Mouse (Mus musculus): ENCODE data around the gene Hist1h1d. TPM values are rescaled to one million over a fixed set of nuclear protein-coding genes. Genes with fewer than 3 reads are reported as not detected.

Gene Hist1h1d
- 29.5 and 42.3 TPM in 2 replicates for total RNA-seq (2014; fragmentation: Nextera tagmentation)
- 81.4 and 84.0 TPM in 2 replicates for total RNA-seq (2017)

- no peak for ATAC-seq (replicated peaks; ENCODE audit: low FRiP score, low TSS enrichment, poor library complexity, severe bottlenecking)
Measured at GRCm38 (mm10) chr13:23552962-23553361, at the start of gene Hist1h1d. Gene Hist1h1d (plus strand): TSS chr13:23553262.

- ATAC-seq (replicated peaks; ENCODE audit: low FRiP score, low TSS enrichment, poor library complexity, severe bottlenecking), result peak; percentile 41; the same call in 1 of the 2 replicates
Measured at GRCm38 (mm10) chr13:23503797-23504196, 49.3 kb upstream of the Hist1h1d start.

GRCm38 (mm10) chr13:23505662-23506345 lies 47.3 kb upstream of the Hist1h1d start:
- ATAC-seq (replicated peaks; ENCODE audit: low FRiP score, low TSS enrichment, poor library complexity, severe bottlenecking), result peak; percentile 17; the same call in 1 of the 2 replicates

DNA sequence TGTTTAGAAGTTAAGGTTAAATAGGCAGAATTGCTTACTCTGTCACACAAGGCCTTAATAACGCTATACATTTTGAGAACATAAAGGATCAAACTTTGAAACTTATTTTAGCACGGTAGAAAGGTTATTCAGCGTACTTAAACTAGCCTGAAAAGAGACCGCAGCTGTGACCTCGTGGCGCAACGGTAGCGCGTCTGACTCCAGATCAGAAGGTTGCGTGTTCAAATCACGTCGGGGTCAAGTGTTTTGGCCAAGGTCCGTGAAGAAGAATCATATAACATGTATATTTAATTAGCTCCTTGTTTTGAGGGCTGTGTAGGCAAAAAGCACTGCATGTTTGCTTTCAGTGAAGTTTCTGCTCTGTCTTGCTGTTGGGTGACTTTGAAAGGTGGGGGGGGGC lies 46.7 kb upstream of the Hist1h1d start:
- ATAC-seq (replicated peaks; ENCODE audit: low FRiP score, low TSS enrichment, poor library complexity, severe bottlenecking), result no peak

DNA sequence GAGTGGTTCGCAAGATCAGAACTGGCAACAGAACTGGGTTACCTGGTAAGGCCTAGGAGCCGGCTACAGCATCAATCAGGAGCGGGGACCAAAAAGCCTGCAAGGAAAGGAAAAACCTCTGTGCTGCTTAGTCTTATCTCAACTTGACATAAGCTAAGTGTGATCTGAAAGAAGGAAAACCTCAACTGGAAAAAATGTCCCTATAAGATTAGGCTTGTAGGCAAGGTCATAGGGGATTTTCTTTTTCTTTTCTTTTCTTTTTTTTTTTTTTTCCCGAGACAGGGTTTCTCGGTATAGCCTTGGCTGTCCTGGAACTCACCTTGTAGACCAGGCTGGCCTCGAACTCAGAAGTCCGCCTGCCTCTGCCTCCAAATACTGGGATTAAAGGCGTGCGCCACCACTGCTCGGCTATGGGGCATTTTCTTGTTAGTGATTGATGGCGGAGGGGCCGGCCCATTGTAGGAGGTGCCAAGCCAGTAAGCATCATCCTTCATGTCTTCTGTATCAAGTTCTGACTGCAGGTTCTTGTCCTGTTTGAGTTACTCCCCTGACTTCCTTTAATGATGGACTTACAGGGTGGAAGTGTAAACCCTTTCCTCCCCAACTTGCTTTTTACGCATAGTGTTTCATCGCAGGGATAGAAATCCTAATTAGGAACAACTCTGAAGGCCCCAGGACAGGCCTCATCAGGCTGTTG lies 46.1 kb upstream of the Hist1h1d start:
- ATAC-seq (replicated peaks; ENCODE audit: low FRiP score, low TSS enrichment, poor library complexity, severe bottlenecking), result peak; percentile 52; the same call in 1 of the 2 replicates

DNA sequence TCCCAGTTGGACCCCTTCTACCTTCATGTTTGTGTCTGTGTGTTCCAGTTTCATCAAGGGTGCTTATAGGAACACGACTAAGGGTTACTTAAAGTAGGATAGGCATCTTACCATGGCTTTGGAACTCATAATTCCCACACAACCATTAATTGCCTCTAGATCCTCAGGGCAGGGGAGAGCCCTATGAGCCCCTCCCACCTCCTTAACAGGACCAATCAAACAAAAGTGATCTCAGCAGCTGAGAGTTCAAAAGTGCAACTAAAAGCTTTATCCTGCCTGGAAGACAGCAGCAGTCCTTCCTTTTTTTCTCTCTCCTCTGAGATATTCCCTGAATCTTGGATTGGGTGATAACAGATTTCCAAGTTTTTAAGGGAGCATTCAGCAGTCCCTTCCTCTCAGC lies 42.9 kb upstream of the Hist1h1d start:
- no peak for ATAC-seq (replicated peaks; ENCODE audit: low FRiP score, low TSS enrichment, poor library complexity, severe bottlenecking)

GRCm38 (mm10) chr13:23513517-23513916 lies 39.5 kb upstream of the Hist1h1d start:
- no peak for ATAC-seq (replicated peaks; ENCODE audit: low FRiP score, low TSS enrichment, poor library complexity, severe bottlenecking)

DNA sequence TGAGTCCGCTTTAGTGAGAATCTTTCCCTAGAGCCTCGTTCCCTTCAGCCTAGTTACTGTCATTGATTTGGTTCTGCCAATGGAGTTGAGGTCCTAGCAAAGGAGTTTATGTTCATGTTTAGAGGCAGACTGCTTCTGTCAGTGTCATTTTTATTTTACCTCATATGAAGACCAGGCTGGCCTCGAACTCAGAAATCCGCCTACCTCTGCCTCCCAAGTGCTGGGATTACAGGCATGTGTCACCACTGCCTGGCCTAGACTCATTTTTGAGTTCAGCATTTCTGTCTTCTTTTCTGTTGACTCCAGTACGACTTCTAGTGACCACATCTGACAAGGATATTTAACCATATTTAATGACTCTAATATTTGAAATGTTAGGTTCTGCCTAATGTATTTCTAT lies 37.8 kb upstream of the Hist1h1d start:
- ATAC-seq (replicated peaks; ENCODE audit: low FRiP score, low TSS enrichment, poor library complexity, severe bottlenecking), result no peak

- no peak for ATAC-seq (replicated peaks; ENCODE audit: low FRiP score, low TSS enrichment, poor library complexity, severe bottlenecking)
Measured at GRCm38 (mm10) chr13:23515826-23516620, 37.0 kb upstream of the Hist1h1d start.

- ATAC-seq (replicated peaks; ENCODE audit: low FRiP score, low TSS enrichment, poor library complexity, severe bottlenecking), result 0 out of 2 replicates have a peak, but pooled peaks have one; percentile 32
Measured at GRCm38 (mm10) chr13:23516822-23517602, 36.0 kb upstream of the Hist1h1d start.

- peak; percentile 27 for ATAC-seq (replicated peaks; ENCODE audit: low FRiP score, low TSS enrichment, poor library complexity, severe bottlenecking)
Measured at GRCm38 (mm10) chr13:23517603-23518294, 35.3 kb upstream of the Hist1h1d start.

DNA sequence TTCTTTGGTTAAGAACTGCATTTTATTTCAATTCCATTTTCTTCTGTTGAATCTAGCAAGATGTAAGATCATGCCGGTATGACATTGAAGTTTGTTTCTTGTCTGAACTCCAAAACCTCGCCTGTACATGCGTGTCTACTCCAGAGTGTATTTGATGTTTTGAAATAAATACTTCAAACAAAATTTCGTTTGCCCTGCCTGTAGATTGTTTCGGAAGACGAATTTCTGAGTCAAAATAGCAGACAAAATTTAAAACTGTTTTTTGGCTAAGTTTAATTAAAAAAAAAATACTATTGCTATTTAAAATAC lies 34.8 kb upstream of the Hist1h1d start:
- no peak; the same call in 1 of the 2 replicates for ATAC-seq (replicated peaks; ENCODE audit: low FRiP score, low TSS enrichment, poor library complexity, severe bottlenecking)

DNA sequence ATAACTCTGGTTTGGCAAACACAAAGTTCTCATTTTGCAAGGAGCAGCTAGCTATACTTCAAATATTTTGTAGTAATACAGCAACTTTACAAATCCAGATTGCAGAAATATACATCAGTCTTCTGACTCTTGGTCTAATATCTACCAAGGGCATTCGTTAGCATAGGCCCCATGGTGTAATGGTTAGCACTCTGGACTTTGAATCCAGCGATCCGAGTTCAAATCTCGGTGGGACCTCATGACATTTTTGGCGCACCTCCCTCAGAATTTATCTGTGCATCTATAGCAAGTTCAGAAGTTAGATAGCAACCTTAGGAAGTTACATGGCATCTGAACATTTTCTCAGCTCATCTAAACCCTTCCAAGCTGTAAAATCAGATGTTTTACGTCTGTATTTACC lies 34.2 kb upstream of the Hist1h1d start:
- ATAC-seq (replicated peaks; ENCODE audit: low FRiP score, low TSS enrichment, poor library complexity, severe bottlenecking), result peak; percentile 39

DNA sequence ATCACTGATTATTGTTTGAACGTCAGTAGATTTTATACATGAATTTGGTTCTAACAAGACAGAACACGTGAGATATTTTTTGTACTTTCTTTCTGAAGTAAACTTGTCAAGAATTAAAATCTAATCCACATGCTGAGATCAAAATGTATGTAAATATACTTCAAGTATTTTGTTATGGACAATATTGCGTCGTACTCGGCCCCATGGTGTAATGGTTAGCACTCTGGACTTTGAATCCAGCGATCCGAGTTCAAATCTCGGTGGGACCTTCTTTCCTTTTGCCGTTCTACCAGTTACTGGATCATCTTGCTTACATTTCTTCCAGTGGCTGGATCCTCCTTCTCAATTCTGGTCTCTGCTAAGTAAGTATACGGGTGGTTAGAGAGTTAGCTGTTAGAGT lies 33.6 kb upstream of the Hist1h1d start:
- peak; percentile 11 for ATAC-seq (replicated peaks; ENCODE audit: low FRiP score, low TSS enrichment, poor library complexity, severe bottlenecking)

DNA sequence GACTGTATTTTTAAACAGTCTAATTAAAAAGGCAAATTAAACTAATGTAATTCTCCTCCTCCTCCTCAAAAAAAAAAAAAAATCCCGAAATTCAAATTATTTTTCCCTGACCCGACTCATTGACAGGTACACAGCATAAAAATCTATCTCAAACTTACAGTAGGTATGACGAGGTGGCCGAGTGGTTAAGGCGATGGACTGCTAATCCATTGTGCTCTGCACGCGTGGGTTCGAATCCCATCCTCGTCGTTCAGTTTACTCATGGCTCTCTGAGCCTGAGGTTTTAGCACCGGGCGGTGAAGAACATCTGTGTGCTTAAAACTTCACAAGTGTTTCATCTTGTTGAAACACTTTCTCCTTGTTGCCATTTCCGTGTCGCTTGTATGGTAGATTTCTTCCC lies 31.4 kb upstream of the Hist1h1d start:
- ATAC-seq (replicated peaks; ENCODE audit: low FRiP score, low TSS enrichment, poor library complexity, severe bottlenecking), result peak; percentile 39

- no peak for ATAC-seq (replicated peaks; ENCODE audit: low FRiP score, low TSS enrichment, poor library complexity, severe bottlenecking)
Measured at GRCm38 (mm10) chr13:23523976-23524375, 29.1 kb upstream of the Hist1h1d start.

DNA sequence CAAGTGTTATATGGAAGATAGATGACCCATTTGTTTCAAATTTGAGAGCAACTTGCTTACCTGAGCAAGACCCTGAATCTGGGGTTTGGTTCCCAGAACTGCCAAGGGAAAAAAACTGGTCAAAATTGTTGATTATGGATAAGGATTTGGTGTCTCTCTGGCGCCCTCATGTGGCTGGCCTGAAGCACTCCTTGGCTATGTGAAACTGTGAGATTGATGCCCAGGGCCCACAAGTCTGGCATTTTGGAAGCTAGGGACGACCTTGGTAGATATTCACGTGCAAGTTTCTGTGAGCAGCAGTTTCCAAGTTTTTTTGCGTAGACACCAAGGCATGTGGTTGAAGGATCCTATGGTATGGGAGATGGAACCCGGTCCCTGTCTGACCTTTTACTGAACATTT lies 28.4 kb upstream of the Hist1h1d start:
- ATAC-seq (replicated peaks; ENCODE audit: low FRiP score, low TSS enrichment, poor library complexity, severe bottlenecking), result peak; percentile 41; the same call in 1 of the 2 replicates

DNA sequence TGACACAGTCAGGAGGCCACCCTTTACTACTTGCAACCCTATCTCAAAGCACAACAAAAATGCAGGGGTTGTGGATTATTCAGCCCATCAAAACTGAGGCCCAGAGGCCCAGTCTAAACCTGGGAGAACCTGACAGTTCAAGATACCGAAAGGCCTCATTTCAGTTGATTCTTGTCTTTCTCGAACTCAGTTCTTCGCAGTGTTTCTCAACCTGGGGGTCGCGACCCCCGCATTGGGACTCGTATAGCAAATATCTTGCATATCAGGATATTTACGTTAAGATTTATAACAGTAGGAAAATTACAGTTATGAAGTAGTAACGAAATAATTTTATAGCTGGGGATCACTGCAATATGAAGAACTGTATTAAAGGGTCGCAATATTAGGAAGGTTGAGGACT lies 27.2 kb upstream of the Hist1h1d start:
- ATAC-seq (replicated peaks; ENCODE audit: low FRiP score, low TSS enrichment, poor library complexity, severe bottlenecking), result no peak

DNA sequence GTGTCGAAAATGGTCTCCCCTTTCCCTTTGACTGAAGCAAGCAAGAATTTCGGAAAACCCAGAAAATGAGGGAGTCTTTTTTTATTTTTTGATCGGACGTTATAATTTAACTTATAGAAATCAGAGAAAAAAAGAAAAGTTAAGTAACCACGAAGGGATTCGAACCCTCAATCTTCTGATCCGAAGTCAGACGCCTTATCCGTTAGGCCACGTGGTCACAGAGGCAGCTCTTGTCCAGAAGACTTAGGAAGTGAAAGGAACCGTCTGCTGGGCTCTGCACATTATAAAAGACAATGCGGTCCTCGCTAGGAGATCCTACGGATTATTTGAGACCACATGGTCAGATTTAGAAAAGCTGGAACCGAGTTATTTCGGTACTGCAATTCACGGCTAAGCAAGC lies 26.8 kb upstream of the Hist1h1d start:
- ATAC-seq (replicated peaks; ENCODE audit: low FRiP score, low TSS enrichment, poor library complexity, severe bottlenecking), result peak; percentile 39; the same call in 1 of the 2 replicates
